Mouse (Mus musculus): ENCODE data around the gene Emg1. TPM values are rescaled to one million over a fixed set of nuclear protein-coding genes. Genes with fewer than 3 reads are reported as not detected.

Gene Emg1
- polyA plus RNA-seq, 1 experiment from 2014 or later, result 205 TPM

- Histone ChIP-seq H3K9me3 (ENCODE audit: control insufficient read depth, low read depth, low read length) (no peaks in the 10 kb centered on the region), H3K27me3 (ENCODE audit: control insufficient read depth, insufficient read depth, low read length) (no peaks in the 10 kb centered on the region), H3K4me1 (ENCODE audit: control insufficient read depth, insufficient read depth, low read length) (peaks cover 23% of the 10 kb centered on the region), H3K4me3 (ENCODE audit: low read depth, low read length) (no peak overlapping the region), H3K27ac (ENCODE audit: low read length) (no peak overlapping the region), H3K9ac (replicated peaks; ENCODE audit: low read depth, low read length) (no peak overlapping the region), H3K4me2 (replicated peaks; ENCODE audit: low read depth, low read length) (no peak overlapping the region), H3K36me3 (ENCODE audit: control insufficient read depth, insufficient read depth, low read length) (peaks cover 40% of the 10 kb centered on the region)
- no peak for ATAC-seq (ENCODE audit: insufficient number of reproducible peaks, insufficient read depth, low FRiP score, low read depth)
- WGBS, result 87% methylated on average over 15 of the region's 15 CpGs
Observed at GRCm38 (mm10) chr6:124742839-124743514, 31.0 kb upstream of the Emg1 start.

GRCm38 (mm10) chr6:124741842-124742241, 29.9 kb upstream of the Emg1 start:
- Histone ChIP-seq H3K4me3 (ENCODE audit: low read depth, low read length) (peak overlapping the region; percentile 41), H3K9ac (replicated peaks; ENCODE audit: low read depth, low read length) (no peak overlapping the region; the same call in 1 of the 2 replicates), H3K4me2 (replicated peaks; ENCODE audit: low read depth, low read length) (peak overlapping the region; percentile 54), H3K36me3 (ENCODE audit: control insufficient read depth, insufficient read depth, low read length) (peaks cover 31% of the 10 kb centered on the region), H3K9me3 (ENCODE audit: control insufficient read depth, low read depth, low read length) (no peaks in the 10 kb centered on the region), H3K4me1 (ENCODE audit: control insufficient read depth, insufficient read depth, low read length) (peaks cover 23% of the 10 kb centered on the region), H3K27me3 (ENCODE audit: control insufficient read depth, insufficient read depth, low read length) (no peaks in the 10 kb centered on the region), H3K27ac (ENCODE audit: low read length) (peak overlapping the region; percentile 96)
- no peak for ATAC-seq (ENCODE audit: insufficient number of reproducible peaks, insufficient read depth, low FRiP score, low read depth)
- whole genome bisulfite sequencing, result 69% methylated on average over 3 of the region's 3 CpGs

- Histone ChIP-seq H3K4me2 (replicated peaks; ENCODE audit: low read depth, low read length) (peak within 1 kb of the TSS; percentile 54), H3K27ac (ENCODE audit: low read length) (peak within 1 kb of the TSS; percentile 96), H3K4me3 (ENCODE audit: low read depth, low read length) (peak within 1 kb of the TSS; percentile 41), H3K4me1 (ENCODE audit: control insufficient read depth, insufficient read depth, low read length) (peaks cover 16% of the 10 kb centered on the region), H3K9ac (replicated peaks; ENCODE audit: low read depth, low read length) (peak within 1 kb of the TSS; percentile 53), H3K9me3 (ENCODE audit: control insufficient read depth, low read depth, low read length) (no peaks in the 10 kb centered on the region), H3K27me3 (ENCODE audit: control insufficient read depth, insufficient read depth, low read length) (no peaks in the 10 kb centered on the region), H3K36me3 (ENCODE audit: control insufficient read depth, insufficient read depth, low read length) (peaks cover 28% of the 10 kb centered on the region)
- ATAC-seq (ENCODE audit: insufficient number of reproducible peaks, insufficient read depth, low FRiP score, low read depth), result peak; percentile 77
- WGBS, result under 1% methylated on average over 41 of the region's 41 CpGs
Observed at GRCm38 (mm10) chr6:124740888-124741761, 29.1 kb upstream of the Emg1 start, which contains the start of gene Grcc10. TSS of gene Grcc10 (minus strand) at chr6:124741374.

GRCm38 (mm10) chr6:124740211-124740887, 28.4 kb upstream of the Emg1 start:
- H3K4me3 ChIP-seq (ENCODE audit: low read depth, low read length), result peak overlapping the region; percentile 41
- peak; percentile 3; the same call in 1 of the 2 replicates for ATAC-seq (ENCODE audit: insufficient number of reproducible peaks, insufficient read depth, low FRiP score, low read depth)
- peaks cover 28% of the 10 kb centered on the region for H3K36me3 ChIP-seq (ENCODE audit: control insufficient read depth, insufficient read depth, low read length)
- 1% methylated on average over 27 of the region's 29 CpGs for WGBS
- peak overlapping the region; percentile 96 for H3K27ac ChIP-seq (ENCODE audit: low read length)
- peak overlapping the region; percentile 54 for H3K4me2 ChIP-seq (replicated peaks; ENCODE audit: low read depth, low read length)
- H3K4me1 ChIP-seq (ENCODE audit: control insufficient read depth, insufficient read depth, low read length), result peaks cover 14% of the 10 kb centered on the region; the same call in 1 of the 2 replicates
- peak overlapping the region; percentile 53 for H3K9ac ChIP-seq (replicated peaks; ENCODE audit: low read depth, low read length)
- no peaks in the 10 kb centered on the region for H3K27me3 ChIP-seq (ENCODE audit: control insufficient read depth, insufficient read depth, low read length)
- H3K9me3 ChIP-seq (ENCODE audit: control insufficient read depth, low read depth, low read length), result no peaks in the 10 kb centered on the region

GRCm38 (mm10) chr6:124739231-124739796, 27.3 kb upstream of the Emg1 start:
- peaks cover 19% of the 10 kb centered on the region for H3K36me3 ChIP-seq (ENCODE audit: control insufficient read depth, insufficient read depth, low read length)
- no peaks in the 10 kb centered on the region for H3K27me3 ChIP-seq (ENCODE audit: control insufficient read depth, insufficient read depth, low read length)
- H3K4me2 ChIP-seq (replicated peaks; ENCODE audit: low read depth, low read length), result peak overlapping the region; percentile 54; the same call in 1 of the 2 replicates
- H3K4me1 ChIP-seq (ENCODE audit: control insufficient read depth, insufficient read depth, low read length), result peaks cover 14% of the 10 kb centered on the region; the same call in 1 of the 2 replicates
- no peak overlapping the region; the same call in 1 of the 2 replicates for H3K9ac ChIP-seq (replicated peaks; ENCODE audit: low read depth, low read length)
- WGBS, result 80% methylated on average over 10 of the region's 10 CpGs
- no peak for ATAC-seq (ENCODE audit: insufficient number of reproducible peaks, insufficient read depth, low FRiP score, low read depth)
- no peak overlapping the region for H3K4me3 ChIP-seq (ENCODE audit: low read depth, low read length)
- H3K27ac ChIP-seq (ENCODE audit: low read length), result peak overlapping the region; percentile 96; the same call in 1 of the 2 replicates
- no peaks in the 10 kb centered on the region for H3K9me3 ChIP-seq (ENCODE audit: control insufficient read depth, low read depth, low read length)

GRCm38 (mm10) chr6:124738511-124739023, 26.6 kb upstream of the Emg1 start, which contains the start of gene Ptpn6:
TSS of gene Ptpn6 (minus strand) at chr6:124738714.
- 19% methylated on average over 15 of the region's 15 CpGs for WGBS
- Histone ChIP-seq H3K9ac (replicated peaks; ENCODE audit: low read depth, low read length) (no peak within 1 kb of the TSS; the same call in 1 of the 2 replicates), H3K4me3 (ENCODE audit: low read depth, low read length) (no peak within 1 kb of the TSS)

GRCm38 (mm10) chr6:124737040-124737439, 25.1 kb upstream of the Emg1 start:
- no peak for ATAC-seq (ENCODE audit: insufficient number of reproducible peaks, insufficient read depth, low FRiP score, low read depth)
- H3K27me3 ChIP-seq (ENCODE audit: control insufficient read depth, insufficient read depth, low read length), result no peaks in the 10 kb centered on the region
- no peak overlapping the region for H3K4me3 ChIP-seq (ENCODE audit: low read depth, low read length)
- 88% methylated on average over 11 of the region's 11 CpGs for WGBS
- no peaks in the 10 kb centered on the region for H3K9me3 ChIP-seq (ENCODE audit: control insufficient read depth, low read depth, low read length)
- no peak overlapping the region for H3K4me2 ChIP-seq (replicated peaks; ENCODE audit: low read depth, low read length)
- no peaks in the 10 kb centered on the region for H3K36me3 ChIP-seq (ENCODE audit: control insufficient read depth, insufficient read depth, low read length)
- no peak overlapping the region for H3K27ac ChIP-seq (ENCODE audit: low read length)
- H3K4me1 ChIP-seq (ENCODE audit: control insufficient read depth, insufficient read depth, low read length), result peaks cover 14% of the 10 kb centered on the region; the same call in 1 of the 2 replicates
- H3K9ac ChIP-seq (replicated peaks; ENCODE audit: low read depth, low read length), result no peak overlapping the region

More at GRCm38 (mm10) chr6:124738511-124739023, 26.6 kb upstream of the Emg1 start, which contains the start of gene Ptpn6:
- peaks cover 12% of the 10 kb centered on the region for H3K36me3 ChIP-seq (ENCODE audit: control insufficient read depth, insufficient read depth, low read length)
- no peaks in the 10 kb centered on the region for H3K27me3 ChIP-seq (ENCODE audit: control insufficient read depth, insufficient read depth, low read length)
- peak within 1 kb of the TSS; percentile 96; the same call in 1 of the 2 replicates for H3K27ac ChIP-seq (ENCODE audit: low read length)
- H3K4me2 ChIP-seq (replicated peaks; ENCODE audit: low read depth, low read length), result peak within 1 kb of the TSS; percentile 54; the same call in 1 of the 2 replicates
- ATAC-seq (ENCODE audit: insufficient number of reproducible peaks, insufficient read depth, low FRiP score, low read depth), result peak; percentile 78
- H3K9me3 ChIP-seq (ENCODE audit: control insufficient read depth, low read depth, low read length), result no peaks in the 10 kb centered on the region
- peaks cover 14% of the 10 kb centered on the region; the same call in 1 of the 2 replicates for H3K4me1 ChIP-seq (ENCODE audit: control insufficient read depth, insufficient read depth, low read length)

All from stomach, embryonic 14.5 days (tissue).